In the genomic region with DNA sequence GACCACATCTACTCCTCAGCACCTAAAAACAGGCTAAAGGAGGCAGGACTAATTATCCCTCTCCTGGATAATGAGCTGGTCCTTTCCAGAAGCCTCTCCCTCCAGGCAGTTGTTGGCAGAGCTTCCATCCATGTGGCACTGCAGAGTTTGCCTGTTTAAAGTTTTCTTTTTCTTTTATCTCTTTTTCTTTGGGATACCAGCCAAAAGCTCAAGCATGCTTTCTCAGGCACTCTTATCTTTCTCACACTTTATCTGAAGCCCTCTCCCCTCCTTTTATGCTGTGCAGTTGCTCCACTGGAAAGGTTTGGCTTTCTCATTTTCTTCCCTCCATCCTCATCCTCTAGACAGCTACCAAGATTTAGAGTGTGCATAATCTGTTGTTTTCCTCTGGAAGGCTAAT, we compare ENCODE assay signal across 1 mouse cellular context.
TF ChIP-seq lines count a peak whose summit lies in the region.

No protein-coding gene starts in this region.

TF ChIP-seq in MEL, 35 proteins besides CTCF, POLR2A, EP300 and RAD21 (continued from another document):
- TF ChIP-seq CHD1 (IDR thresholded peaks at IDR 0.05; ENCODE audit: low read depth, low read length) (no peak), CHD2 (IDR thresholded peaks at IDR 0.05; ENCODE audit: low read length) (no peak), MAZ (IDR thresholded peaks at IDR 0.05; ENCODE audit: low read depth, low read length) (no peak), TAL1 (IDR thresholded peaks at IDR 0.05; ENCODE audit: low read length) (no peak), MXI1 (IDR thresholded peaks at IDR 0.05; ENCODE audit: low read depth, low read length) (peak; percentile 69; the same call in 1 of the 2 replicates), ELF1 (IDR thresholded peaks at IDR 0.05; ENCODE audit: low read depth, low read length) (no peak), MEF2A (IDR thresholded peaks at IDR 0.05; ENCODE audit: extremely low read depth, insufficient replicate concordance, low read depth, low read length, poor library complexity, severe bottlenecking) (no peak), ZNF384 (IDR thresholded peaks at IDR 0.05; ENCODE audit: low read depth, low read length) (no peak), POLR2AphosphoS2 (IDR thresholded peaks at IDR 0.05; ENCODE audit: low read length) (no peak), ETS1 (IDR thresholded peaks at IDR 0.05; ENCODE audit: low read depth, low read length) (peak; percentile 45; the same call in 1 of the 2 replicates), E2F4 (IDR thresholded peaks at IDR 0.05; ENCODE audit: borderline replicate concordance, low read depth, low read length) (no peak), RCOR1 (IDR thresholded peaks at IDR 0.05; ENCODE audit: low read depth, low read length) (peak; percentile 57; the same call in 1 of the 2 replicates)
